Mouse (Mus musculus): ENCODE results near the gene Rfx7.

GRCm38 (mm10) chr9:72636547-72636946 is 104.5 kb downstream of the Rfx7 start:
- TF ChIP-seq CTCF (IDR thresholded peaks at IDR 0.05; ENCODE audit: extremely low read depth, insufficient read length, insufficient replicate concordance, low read depth, low read length) (no peak), POLR2A (IDR thresholded peaks at IDR 0.05; ENCODE audit: low read depth, low read length) (no peak)

All from small intestine, adult 2 months (tissue).